Mouse (Mus musculus) CD8-positive naive resting alpha-beta T cell, adult 57 days (primary cell): ENCODE results near the gene Nrsn1. TPM values are rescaled to one million over a fixed set of nuclear protein-coding genes. Genes with fewer than 3 reads are reported as not detected.

Source experiments
- total RNA-seq: library from RNA; stranded (reverse); gene quantifications from one replicate; pipeline ENCODE4 v1.2.4, GENCODE M21; 2023

Gene Nrsn1
- not detected for total RNA-seq

DNA sequence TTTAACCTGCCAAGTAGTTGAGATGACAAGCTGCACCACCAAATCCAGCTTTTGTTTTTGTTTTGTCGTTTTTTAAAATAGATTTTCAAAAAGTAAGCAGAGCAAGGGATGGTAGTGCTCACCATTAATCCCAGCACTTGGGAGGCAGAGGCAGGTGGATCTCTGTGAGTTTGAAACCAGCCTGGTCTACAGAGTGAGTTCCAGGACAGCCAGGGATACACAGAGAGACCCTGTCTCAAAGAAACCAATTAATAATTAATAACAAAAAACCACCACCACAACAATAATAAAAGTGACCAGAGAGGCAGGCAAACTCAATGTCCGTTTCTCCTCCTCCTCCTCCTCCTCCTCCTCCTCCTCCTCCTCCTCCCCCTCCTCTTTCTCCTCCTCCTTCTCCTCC, at the start of gene Nrsn1:
TSS of gene Nrsn1 (minus strand) at position 101 of the 400 bp plus-strand sequence.

Other genes with a start within 250 kb of the Nrsn1 start
- gene Dcdc2a, start 214.5 kb downstream of the Nrsn1 start, total RNA-seq: not detected